Mouse (Mus musculus) midbrain, postnatal 0 days (tissue): ENCODE data around the gene Spats1. TPM values are rescaled to one million over a fixed set of nuclear protein-coding genes. Genes with fewer than 3 reads are reported as not detected.

ENCODE experiments used
- ATAC-seq: fragments of 200-750 bp; cut with Nextera tagmentation; 2 replicates; pipeline ENCODE4 v1.8.0; 2017; ENCODE audit warnings: moderate number of reproducible peaks, mild to moderate bottlenecking, moderate TSS enrichment, moderate library complexity; ENCODE audit not compliant: low FRiP score
- DNase-seq: peaks from one replicate; pipeline ENCODE4 v3.0.0-alpha.2; 2015; ENCODE audit warnings: low spot score
- H3K27ac ChIP-seq: fragments of 300-500 bp; sonication (generic); 2 replicates; pipeline ENCODE4 v1.5.1; 2014; ENCODE audit warnings: low read depth, mild to moderate bottlenecking, low read length, mixed read lengths
- H3K27me3 ChIP-seq: fragments of 300-500 bp; sonication (generic); 2 replicates; pipeline ENCODE4 v1.6.1; 2014; ENCODE audit warnings: low read length, control low read depth, mixed read lengths; ENCODE audit not compliant: insufficient read depth
- H3K36me3 ChIP-seq: fragments of 300-500 bp; sonication (generic); 2 replicates; pipeline ENCODE4 v1.6.1; 2014; ENCODE audit warnings: low read length, control low read depth, mixed read lengths; ENCODE audit not compliant: insufficient read depth
- H3K4me1 ChIP-seq: fragments of 300-500 bp; sonication (generic); 2 replicates; pipeline ENCODE4 v1.6.1; 2014; ENCODE audit warnings: mild to moderate bottlenecking, control low read depth, antibody characterized with exemption, low read length, mixed read lengths; ENCODE audit not compliant: insufficient read depth
- H3K4me2 ChIP-seq: fragments of 300-500 bp; sonication (generic); 2 replicates; pipeline ENCODE4 v1.6.1; 2014; ENCODE audit warnings: low read depth, mild to moderate bottlenecking, low read length, mixed read lengths; ENCODE audit not compliant: poor library complexity, severe bottlenecking
- H3K4me3 ChIP-seq: fragments of 300-500 bp; sonication (generic); 2 replicates; pipeline ENCODE4 v1.5.1; 2014; ENCODE audit warnings: low read depth, mild to moderate bottlenecking, low read length, moderate library complexity
- H3K9ac ChIP-seq: fragments of 300-500 bp; sonication (generic); replicated peaks from 2 replicates; pipeline ENCODE4 v1.6.1; 2014; ENCODE audit warnings: mild to moderate bottlenecking, low read length, moderate library complexity, mixed read lengths; ENCODE audit not compliant: poor library complexity, severe bottlenecking
- H3K9me3 ChIP-seq: fragments of 300-500 bp; sonication (generic); 2 replicates; pipeline ENCODE4 v1.6.1; 2016; ENCODE audit warnings: low read length, control low read depth
- CTCF ChIP-seq: IDR thresholded peaks from 2 replicates; pipeline ENCODE4 v1.5.1; 2016; ENCODE audit warnings: antibody characterized with exemption, mild to moderate bottlenecking
- WGBS: fragments of 180-500 bp; shearing (Covaris S2); extraction: QIAGEN DNeasy Blood & Tissue Kit; methylation state at CpG from one replicate; pipeline ENCODE4 v1.1.7; 2014; 5-methylcytosine and 5-hydroxymethylcytosine counted together
- polyA plus RNA-seq: library from polyadenylated mRNA; unstranded; fragments of >200 nt; fragmentation: Nextera tagmentation; extraction: Ambion mirVana; gene quantifications from 2 replicates; pipeline ENCODE4 v1.2.1, GENCODE M21; 2015
- total RNA-seq: library from RNA; depleted of rRNA; stranded (reverse); fragments of >200 nt; gene quantifications from 2 replicates; pipeline ENCODE4 v1.2.3, GENCODE M21; 2014

Gene Spats1
- total and polyA plus RNA-seq, 2 experiments from 2014 or later: 2.3 to 3.4 TPM

DNA sequence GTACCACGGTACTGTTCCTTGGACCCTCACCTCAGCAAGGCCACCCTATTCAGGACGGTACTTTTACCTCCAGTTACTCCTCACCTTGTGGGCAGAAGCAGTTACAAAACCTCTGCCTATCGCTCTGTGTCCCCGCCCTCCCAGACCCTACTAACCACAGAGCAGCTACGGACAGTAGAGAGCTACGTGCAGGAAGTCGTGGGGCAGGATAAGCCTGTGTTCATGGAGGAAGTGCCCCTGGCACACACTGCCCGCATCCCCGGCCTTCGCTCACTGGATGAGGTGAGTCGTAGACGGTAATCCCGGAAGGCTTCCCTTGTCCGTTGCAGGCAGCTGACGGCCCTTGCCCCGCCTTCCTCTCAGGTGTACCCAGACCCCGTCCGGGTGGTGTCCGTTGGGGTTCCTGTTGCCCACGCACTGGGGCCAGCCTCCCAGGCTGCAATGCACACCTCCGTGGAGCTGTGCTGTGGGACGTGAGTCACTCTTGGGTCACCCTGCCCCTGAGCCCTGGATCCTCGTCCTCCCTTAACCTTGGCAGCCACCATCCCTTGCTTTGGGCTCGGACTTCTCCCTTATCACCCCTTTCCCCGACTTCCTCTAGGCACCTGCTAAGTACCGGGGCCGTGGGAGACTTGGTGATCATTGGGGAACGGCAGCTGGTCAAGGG lies 42.5 kb upstream of the Spats1 start:
- no peak for ATAC-seq
- H3K4me3 ChIP-seq: no peak overlapping the region

DNA sequence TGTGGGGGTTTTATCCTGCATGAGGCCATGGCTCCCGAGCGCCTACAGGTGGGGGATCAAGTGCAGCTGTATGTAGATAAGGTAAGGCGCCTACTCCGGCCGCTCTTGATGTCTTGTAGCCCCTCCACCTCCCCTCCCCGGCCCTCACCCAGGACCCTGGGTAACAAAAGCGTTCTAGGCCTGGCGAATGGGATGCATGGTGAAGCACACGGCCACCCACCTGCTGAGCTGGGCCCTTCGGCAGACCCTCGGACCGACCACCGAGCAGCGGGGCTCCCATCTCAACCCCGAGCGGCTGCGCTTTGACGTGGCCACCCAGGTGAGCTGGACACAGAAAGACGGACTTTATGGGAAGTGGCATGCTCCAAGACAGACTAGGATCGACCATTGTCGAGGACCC lies 41.9 kb upstream of the Spats1 start:
- ATAC-seq (0 out of 2 replicates have a peak, but pooled peaks have one; percentile 2), DNase-seq (no peak)
- no peak overlapping the region for H3K4me2 ChIP-seq

More for the DNA sequence above, 42.5 kb upstream of the Spats1 start:
- DNase-seq: no peak
- WGBS: 91% methylated on average over 27 of the region's 28 CpGs
- H3K9me3 ChIP-seq: no peaks in the 10 kb centered on the region
- H3K27me3 ChIP-seq: no peaks in the 10 kb centered on the region
- peaks cover 20% of the 10 kb centered on the region for H3K36me3 ChIP-seq
- no peak for TF ChIP-seq CTCF
- no peak overlapping the region for H3K4me2 ChIP-seq
- no peak overlapping the region for H3K9ac ChIP-seq
- H3K4me1 ChIP-seq: no peaks in the 10 kb centered on the region
- H3K27ac ChIP-seq: no peak overlapping the region

DNA sequence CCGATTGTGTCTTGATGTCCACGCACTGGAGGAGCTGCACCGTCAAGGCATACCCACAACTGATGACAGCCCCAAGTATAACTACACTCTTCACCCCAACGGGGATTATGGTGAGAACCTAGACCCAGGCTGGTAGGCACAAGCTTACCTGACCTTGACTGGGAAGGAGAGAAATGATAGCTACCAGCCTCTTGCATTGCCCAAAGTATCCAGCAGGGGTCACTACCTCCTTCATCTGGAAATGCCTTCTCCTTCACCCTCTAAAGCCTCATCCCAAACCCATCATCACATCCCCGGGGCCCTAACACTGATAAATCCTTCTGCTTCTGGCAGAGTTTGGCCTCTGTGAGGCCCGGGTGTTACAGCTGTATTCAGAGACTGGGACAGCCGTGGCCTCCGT lies 41.3 kb upstream of the Spats1 start:
- H3K9me3 ChIP-seq: no peaks in the 10 kb centered on the region
- 51% methylated on average over 8 of the region's 8 CpGs for WGBS
- ATAC-seq (peak; percentile 17; the same call in 1 of the 2 replicates), DNase-seq (peak; percentile 82)
- H3K4me2 ChIP-seq: no peak overlapping the region
- no peak overlapping the region for H3K9ac ChIP-seq
- no peaks in the 10 kb centered on the region for H3K27me3 ChIP-seq
- TF ChIP-seq CTCF: peak; percentile 95
- peaks cover 25% of the 10 kb centered on the region for H3K36me3 ChIP-seq
- no peak overlapping the region for H3K27ac ChIP-seq
- no peak overlapping the region for H3K4me3 ChIP-seq
- H3K4me1 ChIP-seq: no peaks in the 10 kb centered on the region

More for the DNA sequence above, 41.9 kb upstream of the Spats1 start:
- WGBS: 89% methylated on average over 21 of the region's 21 CpGs
- Histone ChIP-seq H3K36me3 (peaks cover 21% of the 10 kb centered on the region), H3K4me1 (no peaks in the 10 kb centered on the region), H3K9ac (no peak overlapping the region), H3K9me3 (no peaks in the 10 kb centered on the region), H3K27ac (no peak overlapping the region), H3K4me3 (no peak overlapping the region), H3K27me3 (no peaks in the 10 kb centered on the region)
- no peak for TF ChIP-seq CTCF

DNA sequence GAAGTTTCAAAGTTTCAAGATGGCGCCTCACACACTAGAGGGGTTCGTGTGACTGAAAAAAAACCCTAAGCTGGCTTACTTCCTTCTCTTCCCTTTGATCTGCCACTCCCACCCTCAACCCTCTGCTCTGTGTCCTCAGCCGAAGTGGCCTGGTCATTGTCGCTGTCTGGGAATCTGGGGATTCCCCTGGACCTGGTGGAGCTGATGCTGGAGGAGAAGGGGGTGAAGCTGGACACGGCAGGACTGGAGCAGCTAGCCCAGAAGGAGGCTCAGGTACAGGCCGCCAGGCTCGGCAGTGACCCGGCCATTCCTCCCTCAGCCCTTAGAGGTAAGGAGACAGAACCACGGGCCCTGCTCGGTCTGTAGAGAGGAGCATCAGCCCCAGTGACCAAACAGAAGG lies 40.6 kb upstream of the Spats1 start:
- ATAC-seq: no peak
- DNase-seq: no peak
- TF ChIP-seq CTCF: no peak
- peaks cover 25% of the 10 kb centered on the region for H3K36me3 ChIP-seq
- H3K27ac ChIP-seq: no peak overlapping the region
- WGBS: 86% methylated on average over 10 of the region's 10 CpGs
- no peaks in the 10 kb centered on the region for H3K4me1 ChIP-seq
- no peaks in the 10 kb centered on the region for H3K27me3 ChIP-seq
- H3K4me3 ChIP-seq: no peak overlapping the region
- no peaks in the 10 kb centered on the region for H3K9me3 ChIP-seq
- H3K4me2 ChIP-seq: no peak overlapping the region
- no peak overlapping the region for H3K9ac ChIP-seq

DNA sequence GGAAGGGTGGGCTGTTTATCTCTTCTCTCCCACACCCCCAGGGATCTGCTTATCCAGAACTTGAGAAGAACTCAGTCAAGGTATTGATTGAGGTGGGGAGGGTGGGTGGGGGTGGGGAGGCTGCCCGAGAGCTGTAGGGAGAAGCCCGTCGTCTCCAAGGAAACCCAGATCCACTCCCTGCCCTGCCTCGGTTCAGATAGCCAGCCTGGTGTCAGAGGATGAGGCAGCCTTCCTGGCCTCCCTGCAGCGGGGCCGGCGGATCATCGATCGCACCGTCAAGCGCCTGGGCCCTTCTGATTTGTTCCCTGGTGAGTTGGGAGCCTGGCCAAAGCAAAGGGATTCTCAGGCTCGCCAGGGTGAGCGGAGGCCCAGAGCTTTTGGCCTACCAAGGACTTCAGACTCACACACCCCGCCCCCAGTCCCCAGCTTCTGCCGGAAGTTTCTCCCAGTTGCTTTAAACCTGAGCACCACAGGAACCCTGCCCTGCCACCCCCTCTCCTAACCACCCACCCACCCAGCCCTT lies 40.0 kb upstream of the Spats1 start:
- Histone ChIP-seq H3K9me3 (no peaks in the 10 kb centered on the region), H3K27ac (no peak overlapping the region), H3K4me1 (no peaks in the 10 kb centered on the region), H3K4me2 (no peak overlapping the region), H3K36me3 (peaks cover 25% of the 10 kb centered on the region), H3K9ac (no peak overlapping the region), H3K4me3 (no peak overlapping the region), H3K27me3 (no peaks in the 10 kb centered on the region)
- WGBS: 45% methylated on average over 15 of the region's 15 CpGs
- DNase-seq (no peak), ATAC-seq (no peak)
- no peak for TF ChIP-seq CTCF

DNA sequence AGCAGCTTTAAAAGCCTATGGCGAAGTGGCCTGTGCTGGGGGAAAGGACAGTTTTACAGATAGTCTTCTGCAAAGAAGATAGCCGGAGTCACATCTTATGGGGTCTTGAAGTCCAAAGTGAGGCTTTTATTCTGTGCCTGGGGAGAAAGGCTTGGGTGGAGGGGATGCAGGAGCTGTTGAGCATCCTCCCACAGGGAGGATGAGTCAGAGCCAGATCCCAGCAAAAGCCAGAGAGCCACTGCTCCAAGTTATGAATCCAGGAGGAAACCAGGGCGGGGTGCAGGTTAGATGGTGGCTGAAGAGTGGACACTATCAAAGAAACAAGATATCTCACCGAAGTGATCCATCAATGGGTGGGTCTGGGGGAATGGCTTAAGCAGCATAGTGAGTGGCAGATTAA lies 36.5 kb upstream of the Spats1 start:
- H3K4me2 ChIP-seq: no peak overlapping the region
- 92% methylated on average over 4 of the region's 4 CpGs for WGBS
- H3K9ac ChIP-seq: no peak overlapping the region
- H3K4me3 ChIP-seq: no peak overlapping the region
- no peak for TF ChIP-seq CTCF
- H3K36me3 ChIP-seq: peaks cover 11% of the 10 kb centered on the region
- H3K4me1 ChIP-seq: no peaks in the 10 kb centered on the region
- H3K27me3 ChIP-seq: no peaks in the 10 kb centered on the region
- H3K27ac ChIP-seq: no peak overlapping the region
- H3K9me3 ChIP-seq: no peaks in the 10 kb centered on the region
- ATAC-seq (no peak), DNase-seq (no peak)
